Mouse (Mus musculus): ENCODE data around the gene Lypd5. TPM values are rescaled to one million over a fixed set of nuclear protein-coding genes. Genes with fewer than 3 reads are reported as not detected.
"Not testable (repeated sequence)": the region's sequence is repeated elsewhere in the genome, so short reads cannot be mapped to it uniquely, and the experiment has no call there.

Gene Lypd5
- polyA plus RNA-seq, 1 experiment from 2014 or later: not detected

GRCm38 (mm10) chr7:24394054-24394453, 45.1 kb downstream of the Lypd5 start:
- no peak for TF ChIP-seq CTCF (IDR thresholded peaks at IDR 0.05; ENCODE audit: low read depth)
- Histone ChIP-seq H3K9ac (ENCODE audit: low read depth, low read length) (no peak overlapping the region), H3K4me2 (replicated peaks; ENCODE audit: low read depth) (no peak overlapping the region), H3K9me3 (ENCODE audit: control insufficient read depth) (no peaks in the 10 kb centered on the region), H3K27me3 (replicated peaks; ENCODE audit: control insufficient read depth, insufficient read depth, low read length) (no peaks in the 10 kb centered on the region), H3K27ac (ENCODE audit: low read depth, low read length) (no peak overlapping the region), H3K4me3 (ENCODE audit: low read depth, low read length) (no peak overlapping the region), H3K4me1 (replicated peaks; ENCODE audit: control insufficient read depth, insufficient read depth, low read length) (no peaks in the 10 kb centered on the region), H3K36me3 (ENCODE audit: control insufficient read depth, insufficient read depth) (no peaks in the 10 kb centered on the region)
- no peak for ATAC-seq
- WGBS: 92% methylated on average over 3 of the region's 3 CpGs

GRCm38 (mm10) chr7:24394475-24395161, 45.6 kb downstream of the Lypd5 start:
- Histone ChIP-seq H3K9ac (ENCODE audit: low read depth, low read length) (no peak overlapping the region), H3K27me3 (replicated peaks; ENCODE audit: control insufficient read depth, insufficient read depth, low read length) (no peaks in the 10 kb centered on the region), H3K4me2 (replicated peaks; ENCODE audit: low read depth) (no peak overlapping the region), H3K4me1 (replicated peaks; ENCODE audit: control insufficient read depth, insufficient read depth, low read length) (no peaks in the 10 kb centered on the region), H3K27ac (ENCODE audit: low read depth, low read length) (no peak overlapping the region), H3K4me3 (ENCODE audit: low read depth, low read length) (no peak overlapping the region), H3K36me3 (ENCODE audit: control insufficient read depth, insufficient read depth) (no peaks in the 10 kb centered on the region), H3K9me3 (ENCODE audit: control insufficient read depth) (no peaks in the 10 kb centered on the region)
- TF ChIP-seq CTCF (IDR thresholded peaks at IDR 0.05; ENCODE audit: low read depth): no peak
- 52% methylated on average over 15 of the region's 15 CpGs for WGBS
- no peak for ATAC-seq

GRCm38 (mm10) chr7:24396832-24397231, 47.8 kb downstream of the Lypd5 start:
- Histone ChIP-seq H3K4me2 (replicated peaks; ENCODE audit: low read depth) (no peak overlapping the region), H3K4me1 (replicated peaks; ENCODE audit: control insufficient read depth, insufficient read depth, low read length) (no peaks in the 10 kb centered on the region), H3K9me3 (ENCODE audit: control insufficient read depth) (no peaks in the 10 kb centered on the region), H3K36me3 (ENCODE audit: control insufficient read depth, insufficient read depth) (no peaks in the 10 kb centered on the region), H3K27ac (ENCODE audit: low read depth, low read length) (no peak overlapping the region), H3K4me3 (ENCODE audit: low read depth, low read length) (no peak overlapping the region), H3K9ac (ENCODE audit: low read depth, low read length) (no peak overlapping the region), H3K27me3 (replicated peaks; ENCODE audit: control insufficient read depth, insufficient read depth, low read length) (no peaks in the 10 kb centered on the region)
- ATAC-seq: no peak
- TF ChIP-seq CTCF (IDR thresholded peaks at IDR 0.05; ENCODE audit: low read depth): no peak
- 68% methylated on average over 11 of the region's 11 CpGs for WGBS

GRCm38 (mm10) chr7:24398364-24398913, 49.4 kb downstream of the Lypd5 start:
- TF ChIP-seq CTCF (IDR thresholded peaks at IDR 0.05; ENCODE audit: low read depth): no peak
- Histone ChIP-seq H3K36me3 (ENCODE audit: control insufficient read depth, insufficient read depth) (peaks cover 5% of the 10 kb centered on the region; the same call in 1 of the 2 replicates), H3K9ac (ENCODE audit: low read depth, low read length) (no peak overlapping the region), H3K4me3 (ENCODE audit: low read depth, low read length) (no peak overlapping the region), H3K9me3 (ENCODE audit: control insufficient read depth) (no peaks in the 10 kb centered on the region), H3K4me2 (replicated peaks; ENCODE audit: low read depth) (no peak overlapping the region), H3K27me3 (replicated peaks; ENCODE audit: control insufficient read depth, insufficient read depth, low read length) (no peaks in the 10 kb centered on the region), H3K4me1 (replicated peaks; ENCODE audit: control insufficient read depth, insufficient read depth, low read length) (no peaks in the 10 kb centered on the region), H3K27ac (ENCODE audit: low read depth, low read length) (no peak overlapping the region)
- 95% methylated on average over 8 of the region's 8 CpGs for WGBS
- no peak for ATAC-seq

- H3K36me3 ChIP-seq (ENCODE audit: control insufficient read depth, insufficient read depth): peaks cover 15% of the 10 kb centered on the region; the same call in 1 of the 2 replicates
- peak within 1 kb of the TSS; percentile 68 for H3K9ac ChIP-seq (ENCODE audit: low read depth, low read length)
- TF ChIP-seq CTCF (IDR thresholded peaks at IDR 0.05; ENCODE audit: low read depth): no peak
- ATAC-seq: peak; percentile 97
- H3K4me2 ChIP-seq (replicated peaks; ENCODE audit: low read depth): peak within 1 kb of the TSS; percentile 70
- H3K27ac ChIP-seq (ENCODE audit: low read depth, low read length): peak within 1 kb of the TSS; percentile 97
- WGBS: 2% methylated on average over 66 of the region's 66 CpGs
- H3K4me3 ChIP-seq (ENCODE audit: low read depth, low read length): peak within 1 kb of the TSS; percentile 56
- H3K27me3 ChIP-seq (replicated peaks; ENCODE audit: control insufficient read depth, insufficient read depth, low read length): no peaks in the 10 kb centered on the region
- no peaks in the 10 kb centered on the region for H3K4me1 ChIP-seq (replicated peaks; ENCODE audit: control insufficient read depth, insufficient read depth, low read length)
- no peaks in the 10 kb centered on the region for H3K9me3 ChIP-seq (ENCODE audit: control insufficient read depth)
These were observed 50.5 kb downstream of the Lypd5 start, which contains the start of gene Smg9 for GRCm38 (mm10) chr7:24399256-24400081. Smg9 (plus strand) TSS chr7:24399619.

- 7% methylated on average over 3 of the region's 3 CpGs for WGBS
- 0 out of 2 replicates have a peak, but pooled peaks have one; percentile 0 for ATAC-seq
- H3K9ac ChIP-seq (ENCODE audit: low read depth, low read length): peak overlapping the region; percentile 68; the same call in 1 of the 2 replicates
These were observed 51.1 kb downstream of the Lypd5 start for GRCm38 (mm10) chr7:24400082-24400452.

GRCm38 (mm10) chr7:24400489-24400888, 51.5 kb downstream of the Lypd5 start:
- H3K9ac ChIP-seq (ENCODE audit: low read depth, low read length); H3K9me3 ChIP-seq (ENCODE audit: control insufficient read depth); H3K27me3 ChIP-seq (replicated peaks; ENCODE audit: control insufficient read depth, insufficient read depth, low read length); H3K27ac ChIP-seq (ENCODE audit: low read depth, low read length); ATAC-seq; H3K4me1 ChIP-seq (replicated peaks; ENCODE audit: control insufficient read depth, insufficient read depth, low read length); H3K4me3 ChIP-seq (ENCODE audit: low read depth, low read length): not testable (repeated sequence)
- Histone ChIP-seq H3K4me2 (replicated peaks; ENCODE audit: low read depth) (peak overlapping the region; percentile 70), H3K36me3 (ENCODE audit: control insufficient read depth, insufficient read depth) (peaks cover 25% of the 10 kb centered on the region; the same call in 1 of the 2 replicates)
- WGBS: 89% methylated on average over 4 of the region's 4 CpGs

More at GRCm38 (mm10) chr7:24400082-24400452, 51.1 kb downstream of the Lypd5 start:
- TF ChIP-seq CTCF (IDR thresholded peaks at IDR 0.05; ENCODE audit: low read depth): no peak
- Histone ChIP-seq H3K4me3 (ENCODE audit: low read depth, low read length) (peak overlapping the region; percentile 56), H3K36me3 (ENCODE audit: control insufficient read depth, insufficient read depth) (peaks cover 21% of the 10 kb centered on the region; the same call in 1 of the 2 replicates), H3K4me2 (replicated peaks; ENCODE audit: low read depth) (peak overlapping the region; percentile 70), H3K9me3 (ENCODE audit: control insufficient read depth) (no peaks in the 10 kb centered on the region), H3K27ac (ENCODE audit: low read depth, low read length) (peak overlapping the region; percentile 97), H3K4me1 (replicated peaks; ENCODE audit: control insufficient read depth, insufficient read depth, low read length) (no peaks in the 10 kb centered on the region), H3K27me3 (replicated peaks; ENCODE audit: control insufficient read depth, insufficient read depth, low read length) (no peaks in the 10 kb centered on the region)

Measured in intestine, postnatal 0 days (tissue).